Mouse (Mus musculus): ENCODE results near the gene 5330417C22Rik.
A peak's percentile ranks its signal among the peaks of the same experiment; 100 is the strongest.
"Not testable (repeated sequence)": the region's sequence is repeated elsewhere in the genome, so short reads cannot be mapped to it uniquely, and the experiment has no call there.

The 5330417C22Rik gene

DNA sequence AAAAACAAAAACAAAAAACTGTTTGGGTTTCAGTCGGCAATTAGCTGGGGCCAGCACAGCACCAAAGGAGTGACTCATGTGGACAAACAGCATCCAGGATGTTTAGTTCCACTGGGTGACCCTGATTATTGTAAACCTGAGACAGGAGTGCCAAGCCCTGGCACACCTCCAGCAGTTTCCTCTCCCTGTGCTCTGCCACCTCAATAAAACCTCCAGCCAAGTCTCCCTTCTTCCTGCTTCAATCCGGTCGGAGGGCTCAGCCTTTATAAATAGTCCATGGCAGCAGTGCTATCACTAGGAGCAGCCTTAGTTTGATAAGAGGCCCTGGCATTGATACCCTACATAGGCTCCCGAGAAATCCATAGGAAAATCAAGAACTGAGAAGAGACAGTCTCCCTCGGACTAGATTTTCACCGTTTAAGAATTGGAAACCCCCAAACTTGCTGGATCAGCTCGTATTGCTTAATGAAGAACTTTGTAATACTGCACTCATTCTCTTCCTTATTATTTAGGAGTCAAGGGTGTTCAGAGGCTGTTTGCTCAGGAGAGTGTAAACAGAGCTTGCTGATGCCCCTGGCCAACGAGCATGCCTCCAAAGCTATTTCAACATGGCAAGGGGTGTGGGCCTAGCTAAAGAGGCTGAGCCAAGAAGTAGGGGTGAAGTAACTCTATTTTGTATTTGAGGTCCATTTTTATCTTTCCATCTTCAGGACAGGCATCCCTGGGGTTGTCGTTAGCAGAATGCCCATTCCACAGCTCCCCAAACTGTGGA lies 3.0 kb downstream of the 5330417C22Rik start:
- DNase-seq (ENCODE audit: low spot score in 2 of 2), result no peak

- DNase-seq (ENCODE audit: low spot score in 2 of 2), result no peak
Observed at GRCm38 (mm10) chr3:108528489-108528888, 7.8 kb downstream of the 5330417C22Rik start.

- DNase-seq (ENCODE audit: low spot score in 2 of 2), result no peak
Observed at GRCm38 (mm10) chr3:108523415-108523814, 12.9 kb downstream of the 5330417C22Rik start.

GRCm38 (mm10) chr3:108518276-108518675 lies 18.1 kb downstream of the 5330417C22Rik start:
- DNase-seq (ENCODE audit: low spot score in 2 of 2), result no peak

DNA sequence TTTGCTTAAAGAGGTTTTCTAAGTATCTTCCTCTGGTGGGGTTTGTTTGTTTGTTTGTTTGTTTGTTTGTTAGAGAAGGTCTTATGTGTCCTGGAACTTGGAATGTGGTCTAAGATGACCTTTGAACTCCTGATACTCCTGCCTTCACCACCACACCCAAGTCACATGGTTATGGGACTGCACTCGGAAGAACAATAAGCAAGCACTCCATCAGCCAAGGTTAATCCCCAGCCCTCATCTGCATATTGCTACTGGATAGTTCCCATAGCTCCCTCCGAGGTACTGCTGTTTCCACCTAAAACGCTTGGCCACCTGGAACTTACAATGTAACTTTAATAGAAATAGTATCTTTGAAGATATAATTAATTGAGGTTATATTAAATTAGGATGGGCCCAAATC lies 22.9 kb downstream of the 5330417C22Rik start:
- DNase-seq (ENCODE audit: low spot score in 2 of 2), result no peak

DNA sequence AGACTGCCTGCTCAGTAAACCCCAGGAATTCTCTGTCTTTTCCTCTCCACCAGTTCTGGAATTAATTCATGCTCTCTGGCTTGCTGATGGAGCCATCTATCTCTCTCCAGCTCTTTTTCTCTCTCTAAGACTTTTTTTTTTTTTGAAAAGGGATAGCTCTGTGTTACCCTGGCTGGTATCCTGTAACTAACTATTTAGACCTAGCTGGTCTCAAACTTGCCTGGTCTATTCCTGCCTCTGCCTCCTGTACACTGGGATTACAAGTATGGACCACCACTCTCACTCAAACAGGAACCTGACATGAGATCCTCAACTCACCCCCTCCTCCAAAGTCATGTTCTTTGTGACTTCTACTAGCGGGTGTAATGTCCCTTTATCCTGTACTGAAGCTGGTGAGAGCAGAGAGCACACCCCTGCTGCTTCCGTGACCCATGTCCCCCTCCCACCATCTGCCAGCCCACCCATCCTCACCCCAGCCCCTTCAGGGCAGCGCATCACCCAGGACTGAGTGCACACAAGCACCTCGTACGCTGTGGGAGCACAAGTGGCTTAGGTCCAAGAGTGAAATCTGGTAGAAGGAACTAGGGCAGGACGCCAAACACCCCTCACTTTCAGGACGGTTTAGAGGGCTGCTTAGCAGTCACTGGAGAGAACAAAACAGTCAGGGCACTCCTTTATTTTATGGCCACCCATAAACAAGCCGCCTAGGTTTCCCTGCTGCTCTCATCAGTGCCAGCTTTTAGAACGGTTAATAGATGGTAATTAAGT lies 25.4 kb downstream of the 5330417C22Rik start:
- DNase-seq (ENCODE audit: low spot score in 2 of 2), result peak in 1 of 2 experiments; percentile 16

GRCm38 (mm10) chr3:108510156-108510555 lies 26.2 kb downstream of the 5330417C22Rik start:
- DNase-seq (ENCODE audit: low spot score in 2 of 2), result no peak

DNA sequence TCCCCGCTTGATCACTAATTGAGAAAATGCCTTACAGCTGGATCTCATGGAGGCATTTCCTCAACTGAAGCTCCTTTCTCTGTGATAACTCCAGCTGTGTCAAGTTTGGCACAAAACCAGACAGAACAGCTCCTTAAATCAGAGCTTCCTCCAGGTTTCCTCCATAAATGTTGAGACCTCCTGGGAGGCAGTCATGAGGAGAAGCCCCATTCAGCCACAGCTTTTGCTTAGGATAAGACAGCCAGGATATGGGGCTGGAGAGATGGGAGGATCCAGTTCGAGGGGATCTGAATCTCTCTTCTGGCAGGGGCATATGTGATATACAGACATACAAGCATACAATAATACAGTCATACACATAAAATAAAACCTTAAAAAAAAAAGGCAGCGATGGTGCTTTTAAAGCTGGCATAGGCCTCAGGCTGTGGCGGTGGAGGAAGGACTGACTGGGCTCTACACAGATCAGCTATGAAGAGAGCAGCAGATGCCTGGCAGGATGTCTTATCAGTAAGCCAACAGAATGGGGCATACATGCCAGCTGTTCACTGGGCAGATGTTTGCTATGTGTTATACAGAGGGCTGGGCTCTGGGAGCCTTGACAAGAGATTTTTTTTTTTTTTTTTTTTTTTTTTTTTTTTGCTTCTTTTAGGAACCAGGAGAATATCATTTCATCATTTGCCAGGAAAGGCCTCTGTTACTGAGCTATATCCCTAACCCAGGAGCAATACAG lies 27.4 kb downstream of the 5330417C22Rik start:
- no peak for DNase-seq (ENCODE audit: low spot score in 2 of 2)

- no peak for DNase-seq (ENCODE audit: low spot score in 2 of 2)
Observed at GRCm38 (mm10) chr3:108503908-108504307, 32.4 kb downstream of the 5330417C22Rik start.

DNA sequence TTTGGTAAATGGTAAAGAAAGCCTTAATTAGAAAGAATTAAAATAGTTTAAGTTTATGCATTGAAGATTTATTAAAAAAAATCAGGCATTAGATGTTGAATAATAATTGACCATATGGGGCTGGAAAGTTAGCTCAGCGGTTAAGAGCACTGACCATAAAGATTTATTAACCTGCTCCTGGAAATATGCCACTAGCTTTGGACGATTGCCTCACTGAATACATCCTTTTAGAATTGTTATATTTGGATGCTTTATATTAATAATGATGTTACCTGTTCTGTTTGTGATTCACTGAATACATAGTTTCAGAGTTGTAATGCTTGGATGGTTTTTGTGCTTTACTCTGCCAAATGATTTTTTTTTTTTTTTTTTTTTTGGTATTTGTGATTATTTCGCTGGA lies 34.9 kb downstream of the 5330417C22Rik start:
- not testable (repeated sequence) for DNase-seq (ENCODE audit: low spot score in 2 of 2)

- DNase-seq (ENCODE audit: low spot score in 2 of 2), result no peak
Observed at GRCm38 (mm10) chr3:108499826-108500225, 36.5 kb downstream of the 5330417C22Rik start.

GRCm38 (mm10) chr3:108497602-108498001 lies 38.7 kb downstream of the 5330417C22Rik start:
- DNase-seq (ENCODE audit: low spot score in 2 of 2), result no peak

GRCm38 (mm10) chr3:108495486-108495885 lies 40.9 kb downstream of the 5330417C22Rik start:
- no peak for DNase-seq (ENCODE audit: low spot score in 2 of 2)

GRCm38 (mm10) chr3:108494861-108495474 lies 41.4 kb downstream of the 5330417C22Rik start:
- no peak for DNase-seq (ENCODE audit: low spot score in 2 of 2)

DNA sequence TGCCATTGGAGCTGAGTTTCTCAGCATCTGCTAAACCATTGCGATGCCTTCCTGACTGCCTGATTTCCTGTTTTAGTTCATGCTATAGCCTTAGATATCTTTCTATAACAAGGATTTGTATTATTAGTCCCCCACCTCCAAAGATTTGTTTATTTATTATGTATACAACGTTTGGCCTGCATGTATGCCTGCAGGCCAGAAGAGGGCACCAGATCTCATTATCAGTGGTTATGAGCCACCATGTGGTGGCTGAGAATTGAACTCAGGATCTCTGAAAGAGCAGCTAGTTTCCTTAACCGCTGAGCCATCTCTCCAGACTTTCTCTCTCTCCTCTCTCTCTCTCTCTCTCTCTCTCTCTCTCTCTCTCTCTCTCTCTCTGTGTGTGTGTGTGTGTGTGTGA lies 46.4 kb downstream of the 5330417C22Rik start:
- DNase-seq (ENCODE audit: low spot score in 2 of 2), result no peak

DNA sequence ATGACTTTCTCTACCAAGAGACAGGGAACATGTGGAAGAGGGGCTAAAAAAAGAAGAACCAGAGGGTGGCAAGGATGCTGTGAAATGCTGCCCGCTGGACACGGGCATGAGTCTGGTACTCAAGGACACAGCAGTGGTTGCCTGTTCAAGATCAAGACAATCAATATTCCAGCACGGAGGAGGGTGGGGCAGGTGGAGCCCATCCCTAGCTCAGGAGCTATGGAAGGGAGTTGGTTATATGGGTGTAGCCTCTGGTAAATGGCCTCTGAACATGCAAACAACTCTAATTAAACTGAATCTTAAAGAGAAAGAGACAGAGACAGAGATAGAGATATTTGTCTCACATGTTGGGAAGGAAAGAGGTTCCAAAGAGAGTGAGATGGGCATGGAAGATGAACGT lies 51.6 kb downstream of the 5330417C22Rik start:
- DNase-seq (ENCODE audit: low spot score in 2 of 2), result no peak

DNA sequence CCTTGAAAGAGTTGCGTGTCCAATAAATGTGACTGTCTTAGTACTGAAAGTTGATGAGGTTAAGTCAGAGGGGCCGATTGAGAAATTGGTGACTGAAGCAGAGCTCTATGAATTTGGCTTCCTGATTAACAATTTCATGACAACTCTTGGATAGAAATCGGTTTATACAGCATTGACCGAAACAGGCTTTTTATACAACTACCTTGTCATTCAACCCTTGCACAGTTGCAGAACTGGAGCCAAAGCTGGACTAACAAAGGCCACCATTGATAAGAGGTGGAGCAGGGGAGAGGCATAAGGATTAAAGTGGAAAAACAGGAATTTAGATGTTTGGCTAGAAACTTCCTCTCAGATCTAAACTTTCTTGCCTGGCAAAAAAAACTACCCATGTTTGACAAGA lies 57.5 kb downstream of the 5330417C22Rik start:
- DNase-seq (ENCODE audit: low spot score in 2 of 2), result no peak

DNA sequence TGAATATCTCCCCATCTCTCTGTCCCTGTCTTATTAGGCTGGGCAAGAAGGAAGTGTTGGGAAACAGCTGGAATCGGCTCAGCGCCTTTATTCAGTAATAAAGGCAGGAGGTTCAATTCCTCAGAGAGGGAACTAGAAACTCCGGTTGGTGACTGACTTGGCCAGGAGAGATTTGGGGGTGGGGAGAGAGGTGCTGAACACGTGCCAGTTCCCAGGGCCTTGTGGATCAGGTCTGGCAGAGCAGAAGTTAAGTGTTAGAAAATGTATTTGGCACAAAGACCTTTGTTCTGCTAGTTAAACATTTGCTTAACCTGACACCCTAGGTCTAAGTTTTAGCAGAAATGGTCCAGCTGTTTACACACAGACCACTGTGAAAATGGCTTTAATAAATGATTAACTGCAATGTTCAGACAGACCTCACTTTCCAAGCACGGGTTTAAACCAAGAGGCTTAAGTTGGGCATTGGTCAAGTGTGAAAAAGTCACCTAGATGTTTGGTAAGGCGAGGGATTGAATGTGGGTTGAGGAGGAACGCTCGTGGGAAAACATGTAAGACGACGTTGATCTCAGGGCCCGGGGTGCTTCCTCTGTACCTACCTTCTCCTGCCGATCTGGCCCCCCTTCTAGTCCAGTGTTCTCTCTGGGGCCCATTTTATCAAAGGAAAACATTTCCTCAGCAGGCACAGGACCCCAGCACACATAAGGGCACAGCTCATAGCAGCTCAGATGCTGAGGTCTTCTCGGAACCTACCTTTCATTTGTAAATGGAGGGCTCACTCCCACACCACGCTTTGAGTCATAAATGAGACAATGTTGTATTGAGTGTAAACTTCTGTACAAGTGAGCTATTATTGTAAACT lies 59.3 kb downstream of the 5330417C22Rik start:
- no peak for DNase-seq (ENCODE audit: low spot score in 2 of 2)

GRCm38 (mm10) chr3:108475496-108475895 lies 60.8 kb downstream of the 5330417C22Rik start:
- no peak for DNase-seq (ENCODE audit: low spot score in 2 of 2)

DNA sequence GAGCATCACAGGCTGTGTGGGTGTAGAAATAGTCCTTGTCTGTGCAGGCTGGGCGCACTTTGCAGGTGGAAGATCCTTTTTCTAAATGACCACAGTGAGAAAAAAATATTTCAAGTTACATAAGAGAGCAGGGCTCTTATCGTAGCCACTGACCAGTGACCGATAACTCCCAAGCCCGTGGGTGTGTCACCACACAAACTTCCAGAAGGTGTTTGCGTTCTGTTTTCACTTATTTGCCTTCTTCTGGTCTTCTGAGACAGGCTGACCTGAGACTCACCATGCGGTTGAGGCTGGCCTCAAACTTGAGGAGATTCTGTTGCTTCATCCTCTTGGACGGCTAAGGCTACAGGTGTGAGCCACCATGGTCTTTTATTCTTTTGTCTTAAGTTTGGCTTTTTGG lies 61.4 kb downstream of the 5330417C22Rik start:
- DNase-seq (ENCODE audit: low spot score in 2 of 2), result no peak

DNA sequence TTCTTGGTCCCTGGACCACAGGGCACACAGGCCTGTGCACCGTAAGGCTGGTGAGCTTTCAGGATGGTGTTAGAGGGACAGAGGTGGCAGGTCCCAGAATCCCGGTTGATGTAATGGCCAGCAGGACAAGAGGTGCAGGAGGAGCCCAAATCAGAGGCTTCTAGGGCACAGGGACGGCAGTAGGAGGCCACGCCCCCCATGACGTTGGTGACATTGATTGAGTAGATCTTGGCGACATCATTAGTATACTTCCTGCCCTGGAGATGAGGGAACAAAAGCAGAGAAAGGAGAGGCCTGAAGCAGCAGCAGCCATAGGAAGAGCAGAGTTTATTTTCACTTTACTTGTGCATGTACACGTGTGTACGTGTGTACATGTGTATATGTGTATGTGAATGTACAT lies 68.6 kb downstream of the 5330417C22Rik start:
- no peak for DNase-seq (ENCODE audit: low spot score in 2 of 2)

Measured in frontal cortex, postnatal 14 days (tissue).